Mouse (Mus musculus) embryonic stem cell, embryonic (primary cell): Measurements from ENCODE around the gene C1qtnf7.

Experiments used
- CTCF ChIA-PET, 4 experiments: fragments of 300-600 bp in 2 of 4; fragments of 350-600 bp in 2 of 4; sonication (Branson Sonifier 250); formaldehyde crosslinking; loops; one replicate each; lab custom pipeline; 2022; ENCODE audit warnings: inconsistent platforms in 2 of 4; lab: Charles Lee
- POLR2A ChIA-PET, 4 experiments: fragments of 300-600 bp in 2 of 4; fragments of 350-600 bp in 2 of 4; sonication (Branson Sonifier 250); formaldehyde crosslinking; loops; one replicate each; lab custom pipeline; 2022; ENCODE audit warnings: antibody characterized with exemption in 4 of 4, inconsistent platforms in 1 of 4; lab: Charles Lee

The C1qtnf7 gene

DNA sequence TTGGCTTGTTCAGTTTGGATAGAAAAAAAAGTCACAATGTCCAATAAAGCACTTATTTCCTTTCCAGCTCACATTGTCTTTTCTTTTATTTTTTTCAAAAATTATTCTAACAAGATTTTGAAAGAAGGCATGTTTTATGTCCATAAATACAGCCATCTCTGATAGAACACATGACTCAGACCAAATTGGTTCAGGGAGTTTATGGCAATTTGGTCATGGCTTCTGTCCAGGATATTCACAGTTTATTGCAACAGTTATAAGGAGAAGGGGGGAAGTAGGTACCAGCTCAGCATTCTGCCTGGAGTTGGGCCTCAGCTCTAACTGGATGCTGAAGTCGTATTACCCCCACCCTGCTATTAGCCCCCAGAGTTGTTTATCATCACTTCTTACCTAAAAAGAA lies 15.5 kb downstream of the C1qtnf7 start:
- POLR2A ChIA-PET = no interaction called here
- CTCF ChIA-PET = no interaction called here

DNA sequence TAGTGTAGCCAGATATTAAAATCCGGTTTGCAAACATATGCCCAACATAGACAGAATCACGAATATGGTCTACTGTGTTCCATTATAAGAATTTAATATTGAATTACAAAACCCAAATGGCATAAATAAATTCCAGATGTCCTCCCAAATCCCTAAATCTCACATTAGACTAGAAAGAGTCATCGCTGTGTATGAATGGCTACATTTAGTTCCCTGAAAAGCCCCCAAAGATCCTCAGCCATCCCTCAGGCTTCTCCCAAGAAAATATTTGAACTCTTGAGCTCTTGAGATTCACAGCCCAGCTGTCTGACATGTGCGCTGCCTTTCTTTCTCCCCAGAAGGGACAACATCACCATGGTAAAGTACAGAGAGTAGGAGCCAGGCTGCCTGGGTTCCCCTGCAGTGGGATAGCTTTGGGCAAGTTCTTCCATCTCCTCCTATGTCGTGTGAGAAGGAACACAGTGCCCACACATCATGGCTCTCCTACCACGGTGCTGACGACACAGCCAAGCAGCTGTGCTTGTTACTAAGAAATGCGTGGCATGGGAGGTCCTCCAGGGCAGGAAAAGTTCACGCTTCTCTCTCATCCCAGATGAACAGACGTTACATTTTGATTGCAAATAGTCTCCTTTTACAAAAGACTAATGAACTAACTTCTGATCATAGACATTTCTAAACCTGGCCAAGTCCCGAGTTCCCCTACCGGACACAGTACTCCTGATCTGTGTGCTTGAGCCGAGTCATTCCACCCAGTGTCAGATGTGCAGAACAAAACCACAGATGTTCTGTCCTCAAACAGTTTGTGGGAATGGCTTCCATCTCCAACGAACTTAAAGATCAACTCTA lies 23.2 kb downstream of the C1qtnf7 start:
- ChIA-PET CTCF (no interaction called here), POLR2A (no interaction called here)

DNA sequence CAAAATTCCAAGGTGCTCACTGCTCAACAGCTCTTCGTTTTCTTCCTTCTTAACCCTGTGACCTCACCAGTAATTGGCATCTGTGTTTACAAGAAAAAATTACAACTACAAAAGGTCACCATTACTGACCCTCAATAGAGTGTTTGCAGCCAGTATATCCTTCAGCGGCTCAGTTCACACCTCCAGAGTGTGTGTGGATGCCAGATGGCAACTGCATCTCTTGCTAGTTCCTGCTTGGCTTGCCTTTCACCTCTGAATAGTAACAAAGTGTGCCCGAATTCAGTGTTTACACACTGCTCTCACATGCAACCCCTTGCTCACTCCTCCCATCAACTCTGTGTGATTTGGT lies 23.8 kb downstream of the C1qtnf7 start:
- POLR2A ChIA-PET = no interaction called here
- CTCF ChIA-PET = no interaction called here

DNA sequence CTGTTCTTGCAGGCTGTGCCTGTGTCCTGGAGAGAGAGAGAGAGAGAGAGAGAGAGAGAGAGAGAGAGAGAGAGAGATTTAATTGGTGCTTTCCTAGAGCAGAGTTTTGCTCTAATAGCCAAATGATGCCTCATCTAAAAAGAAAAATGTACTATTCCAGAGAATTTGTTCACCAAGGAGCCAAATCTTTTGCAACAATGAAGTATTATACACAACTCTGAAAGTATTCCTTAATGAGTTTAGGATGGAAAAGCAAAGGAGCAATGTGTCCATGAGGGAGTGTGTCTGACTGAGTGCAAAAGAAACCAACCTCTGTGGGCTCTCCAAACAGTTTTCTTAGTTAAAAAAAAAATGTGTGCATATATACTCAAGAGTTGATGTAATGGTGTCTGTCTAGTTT lies 24.5 kb downstream of the C1qtnf7 start:
- ChIA-PET CTCF (no interaction called here), POLR2A (no interaction called here)

DNA sequence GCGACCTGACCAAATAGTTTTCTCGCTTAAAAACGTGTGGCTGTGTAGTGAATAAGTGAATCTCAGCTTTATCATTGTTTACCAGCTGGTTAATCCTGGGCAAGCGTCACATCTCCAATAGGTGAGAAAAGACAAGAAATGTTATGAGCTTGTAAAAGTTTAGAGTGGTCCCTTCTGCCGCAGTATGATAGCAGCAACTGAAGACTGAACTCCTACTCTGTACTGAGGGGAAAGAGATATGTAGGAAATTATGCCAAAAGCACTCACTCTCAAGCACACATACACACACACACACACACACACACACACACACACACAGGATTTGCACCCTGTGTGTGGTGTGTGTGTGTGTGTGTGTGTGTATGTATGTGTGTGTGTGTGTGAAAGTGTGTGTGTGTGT lies 26.2 kb downstream of the C1qtnf7 start:
- ChIA-PET POLR2A (no interaction called here), CTCF (no interaction called here)

DNA sequence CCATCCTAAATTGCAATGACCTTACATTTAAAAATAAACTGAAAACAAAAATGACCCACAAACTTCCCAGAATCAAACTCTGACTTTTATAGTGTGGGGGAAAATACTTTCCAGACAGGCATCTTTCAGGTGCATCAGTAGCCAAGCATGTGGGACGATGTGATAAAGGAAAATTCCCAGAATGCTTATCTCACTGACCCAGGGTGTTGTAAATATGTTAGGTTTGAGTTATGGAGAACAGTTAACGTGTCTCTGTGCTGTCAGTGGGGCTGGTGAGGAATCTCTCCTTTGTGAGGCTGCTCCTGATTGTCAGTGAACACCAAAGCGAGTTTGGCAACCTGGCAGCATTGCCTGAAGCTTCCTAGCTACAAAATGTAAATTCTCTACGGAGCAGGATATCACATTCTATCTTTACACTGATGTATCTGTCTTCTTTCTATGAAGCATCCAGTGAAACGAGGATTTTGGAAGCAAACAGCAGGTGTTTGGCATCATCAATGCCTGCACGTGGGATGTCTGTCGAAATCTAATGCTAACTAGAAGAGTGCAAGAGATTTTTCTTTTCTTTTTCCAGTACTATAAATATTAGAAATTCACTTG lies 27.0 kb downstream of the C1qtnf7 start:
- ChIA-PET POLR2A (no interaction called here), CTCF (no interaction called here)

DNA sequence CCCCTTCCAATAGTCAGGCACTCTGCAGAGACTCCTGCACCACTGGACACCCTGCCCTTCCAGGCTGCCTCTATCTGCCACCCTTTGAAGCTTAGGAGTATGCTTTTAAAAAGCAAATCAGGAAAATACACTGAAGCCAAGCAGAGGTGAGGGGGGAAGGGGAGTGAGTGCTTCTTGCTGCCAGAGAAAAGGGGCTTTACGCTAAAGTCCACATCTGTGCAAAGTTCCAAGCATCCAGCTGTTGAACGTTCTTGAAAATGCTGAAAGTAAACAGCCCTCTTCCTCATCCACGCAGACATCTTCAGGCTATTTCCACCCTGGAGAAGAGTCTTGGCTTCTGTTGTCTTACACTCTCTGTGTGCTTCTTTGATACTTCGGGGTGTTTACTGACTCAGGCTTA lies 34.6 kb downstream of the C1qtnf7 start:
- POLR2A ChIA-PET = interaction anchor here in 1 of 4 experiments (0.8 kb wide), 1 partner anchor 18 kb away, joined by 5 read pairs; no protein-coding TSS in a partner anchor
- CTCF ChIA-PET = no interaction called here

DNA sequence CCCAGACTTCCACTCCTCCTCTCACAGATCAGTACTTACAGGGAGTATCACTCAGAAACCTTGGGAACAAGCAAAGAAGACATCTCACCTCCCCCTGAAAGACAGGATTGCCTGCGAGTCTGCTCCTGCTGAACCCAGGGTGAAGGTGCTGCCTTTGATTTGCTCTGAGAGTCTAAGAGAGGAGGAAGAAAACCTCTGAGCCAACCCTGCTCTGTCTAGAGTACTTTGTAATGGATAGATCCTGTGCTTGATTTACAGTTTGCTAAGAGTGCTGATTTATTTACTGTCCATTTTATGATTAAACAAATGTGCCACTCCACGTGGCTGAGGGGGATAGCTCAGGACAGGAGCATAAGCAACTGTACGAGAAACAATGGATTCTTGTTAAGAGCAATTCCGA lies 35.1 kb downstream of the C1qtnf7 start:
- CTCF ChIA-PET = no interaction called here
- POLR2A ChIA-PET = interaction anchor here in 1 of 4 experiments (0.6 kb wide), 1 partner anchor 526 kb away, joined by 4 read pairs; no protein-coding TSS in a partner anchor

DNA sequence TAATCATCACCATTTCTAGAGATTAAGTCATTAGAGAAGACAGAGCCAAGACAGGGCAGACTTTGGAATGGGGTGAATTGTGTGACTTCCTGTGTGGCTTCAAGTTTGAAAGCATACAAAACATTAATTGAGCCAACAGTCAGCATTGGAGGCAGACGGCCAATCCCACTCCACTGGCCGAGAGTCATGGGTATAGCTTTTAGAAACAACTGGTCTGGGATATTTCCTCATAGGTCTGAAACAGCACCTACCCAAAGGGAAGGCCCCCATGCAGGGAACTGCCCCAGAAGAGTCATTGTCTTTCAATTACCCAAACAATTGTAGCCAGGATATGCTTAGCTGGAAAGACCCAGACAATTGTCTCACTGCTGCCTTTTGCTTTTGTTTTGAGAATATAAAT lies 39.5 kb downstream of the C1qtnf7 start:
- ChIA-PET CTCF (interaction anchor here in 1 of 4 experiments (0.6 kb wide), 1 partner anchor 194 kb away, joined by 3 read pairs; no protein-coding TSS in a partner anchor), POLR2A (no interaction called here)

DNA sequence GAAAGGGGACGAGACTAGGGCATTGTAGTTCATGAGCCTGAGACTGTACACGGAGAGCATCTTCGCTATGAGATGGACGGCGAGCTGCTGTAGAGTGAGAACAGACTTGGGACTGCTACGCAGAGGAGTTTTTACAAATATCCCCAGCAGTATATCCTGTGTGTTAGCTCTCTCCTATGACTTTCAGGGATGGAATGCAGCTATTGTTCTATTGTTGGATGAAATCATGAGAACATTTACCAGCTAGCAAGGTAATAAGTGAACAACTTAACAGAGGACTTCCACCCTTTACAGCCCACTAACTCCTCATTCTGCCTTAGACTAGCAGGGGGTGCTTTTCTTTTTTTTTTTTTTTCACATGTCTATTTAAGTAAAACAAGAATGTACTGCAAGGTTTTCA lies 40.1 kb downstream of the C1qtnf7 start:
- ChIA-PET CTCF (interaction anchor here in 1 of 4 experiments (0.6 kb wide), 1 partner anchor 194 kb away, joined by 3 read pairs; no protein-coding TSS in a partner anchor), POLR2A (no interaction called here)

DNA sequence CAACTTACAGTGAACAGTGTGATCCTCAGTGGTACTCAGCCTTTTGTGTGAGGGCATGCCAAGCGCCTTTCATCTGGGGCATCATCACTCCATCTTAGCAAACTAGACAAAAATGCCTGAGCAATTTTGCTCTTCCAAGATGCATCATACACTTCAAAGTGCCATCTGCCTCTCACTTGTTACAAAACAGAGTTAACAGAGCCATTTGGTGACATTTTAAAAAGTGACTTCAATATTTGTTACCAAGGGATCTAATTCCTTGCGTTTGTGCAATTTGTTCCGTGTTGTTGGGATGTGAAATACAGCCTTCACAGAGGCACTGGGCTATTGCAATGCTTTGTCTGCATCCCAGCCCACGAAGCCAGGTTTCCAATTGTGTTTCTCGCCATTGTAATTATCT lies 42.1 kb downstream of the C1qtnf7 start:
- CTCF ChIA-PET = no interaction called here
- POLR2A ChIA-PET = no interaction called here

DNA sequence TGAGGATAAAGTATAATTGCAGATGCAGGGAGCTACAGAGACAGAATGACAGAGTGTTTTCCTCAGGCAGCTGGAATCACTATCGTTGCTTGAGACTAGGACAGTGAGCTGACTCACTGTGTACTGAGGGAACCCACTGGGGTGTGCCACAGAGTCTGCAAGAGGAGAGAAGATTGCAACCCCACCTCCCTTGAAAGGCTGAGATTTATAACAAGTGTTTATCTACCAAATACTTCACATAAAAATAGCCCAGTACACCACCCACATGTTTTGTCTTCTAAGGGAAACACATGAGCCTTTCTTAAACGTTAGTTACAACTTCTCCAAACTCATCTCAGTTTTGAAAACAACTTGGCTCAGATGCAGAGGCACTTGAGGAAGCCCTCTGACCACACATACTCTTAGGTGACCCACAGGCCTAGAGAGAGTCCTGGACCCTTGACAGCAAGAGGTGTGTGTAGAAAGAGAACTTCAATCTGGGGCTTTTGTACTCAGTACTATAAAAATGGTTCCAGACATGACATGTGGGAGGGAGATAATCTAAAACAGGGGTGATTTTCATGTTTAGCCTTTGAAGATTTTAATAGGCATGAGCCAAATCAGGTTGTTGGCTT lies 46.4 kb downstream of the C1qtnf7 start:
- POLR2A ChIA-PET = no interaction called here

DNA sequence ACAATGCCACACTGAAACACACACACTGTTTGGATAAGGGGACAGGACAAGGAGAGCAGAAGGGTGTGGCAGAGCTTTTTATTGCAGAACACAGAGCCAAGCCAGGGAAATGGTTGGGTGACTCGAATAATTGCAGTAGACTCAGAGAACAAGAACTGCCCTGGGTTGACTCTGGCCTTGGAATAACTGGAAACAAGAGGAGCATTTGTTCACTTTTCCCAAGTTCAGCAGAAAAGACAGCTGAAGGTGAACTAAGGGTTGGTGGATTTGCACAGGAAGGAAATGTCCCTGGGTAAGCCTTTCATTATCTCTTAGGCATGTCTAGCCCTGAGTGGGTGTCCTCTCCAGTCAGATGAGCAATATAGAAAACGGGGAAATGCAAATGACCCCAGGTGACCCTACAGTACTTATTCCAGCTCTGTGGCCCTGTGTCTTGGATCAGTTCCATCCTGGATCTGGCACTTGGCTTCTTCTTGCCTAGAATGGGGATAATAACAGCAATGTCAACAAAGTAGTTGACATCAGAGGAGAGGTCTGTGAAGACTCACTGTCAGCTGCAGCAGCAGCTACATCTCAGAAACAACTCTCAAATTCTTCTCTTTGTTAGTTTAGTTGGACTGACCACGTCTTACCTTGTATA lies 54.5 kb downstream of the C1qtnf7 start:
- CTCF ChIA-PET = no interaction called here
- POLR2A ChIA-PET = no interaction called here

More for the DNA sequence above, 46.4 kb downstream of the C1qtnf7 start:
- CTCF ChIA-PET = no interaction called here

DNA sequence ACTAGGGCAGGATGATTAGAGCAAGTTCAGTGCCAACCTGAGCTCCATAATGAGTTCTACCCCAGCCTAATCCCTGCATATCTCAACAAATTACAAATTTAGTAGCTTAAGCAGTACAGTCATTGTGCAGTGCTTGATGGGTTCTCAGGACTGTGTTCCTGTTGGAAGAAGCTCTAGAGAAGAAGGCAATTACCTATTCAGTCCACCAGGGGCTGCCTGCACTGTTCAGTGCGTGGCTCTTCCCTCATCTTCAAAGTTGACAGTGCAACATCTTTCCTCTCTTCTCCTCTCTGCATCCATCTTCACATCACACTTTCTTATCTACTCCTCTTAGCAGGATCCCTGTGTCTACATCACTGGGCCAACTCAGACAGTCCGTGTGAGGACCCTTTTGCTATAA lies 67.5 kb downstream of the C1qtnf7 start:
- CTCF ChIA-PET = interaction anchor here in 3 of 4 experiments (0.5 to 1.6 kb wide), 6 partner anchors 9 to 1250 kb away, joined by 3 to 5 read pairs (median 4); no protein-coding TSS in a partner anchor
- POLR2A ChIA-PET = no interaction called here

DNA sequence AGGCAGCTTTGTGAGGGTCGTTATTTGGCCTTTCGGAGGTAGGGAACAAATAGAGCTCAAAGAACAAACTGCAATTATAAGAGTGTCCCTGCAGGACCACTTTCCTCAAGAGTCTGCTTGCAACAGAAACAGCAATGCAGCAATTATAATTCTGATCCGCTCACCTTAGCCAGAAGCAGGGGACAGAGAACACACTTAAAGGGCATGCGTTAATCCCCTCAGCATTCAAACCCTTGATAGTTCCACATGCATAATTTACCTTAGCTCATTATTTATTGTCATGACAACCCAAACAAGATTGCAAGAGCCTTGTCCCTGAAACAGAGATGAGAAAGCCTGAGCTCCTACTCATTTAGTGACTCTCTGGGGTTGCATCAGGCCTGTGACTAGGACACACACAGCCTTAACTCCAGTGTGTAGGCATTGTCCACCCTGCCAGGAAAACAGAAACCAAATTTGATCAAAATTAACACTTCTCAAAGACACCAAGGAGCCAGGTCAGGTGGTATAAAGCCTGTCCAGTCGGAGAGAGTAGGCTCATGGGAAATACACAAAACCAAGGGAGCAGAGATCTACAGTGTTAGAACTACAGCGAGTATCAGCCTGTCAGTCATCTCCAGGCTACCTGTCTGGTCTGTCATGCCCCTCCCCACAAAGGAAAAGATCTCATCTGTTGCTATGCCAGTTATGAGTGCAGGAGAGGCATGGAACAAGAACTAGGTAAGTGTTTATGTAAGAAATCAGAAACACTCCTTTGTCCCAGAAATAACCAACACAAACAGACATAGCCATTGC lies 68.2 kb downstream of the C1qtnf7 start:
- CTCF ChIA-PET = interaction anchor here in 3 of 4 experiments (0.5 to 1.6 kb wide), 5 partner anchors 8 to 1251 kb away, joined by 3 to 4 read pairs (median 4); no protein-coding TSS in a partner anchor
- POLR2A ChIA-PET = interaction anchor here in 1 of 4 experiments (0.7 kb wide), 1 partner anchor 165 kb away, joined by 3 read pairs; no protein-coding TSS in a partner anchor

DNA sequence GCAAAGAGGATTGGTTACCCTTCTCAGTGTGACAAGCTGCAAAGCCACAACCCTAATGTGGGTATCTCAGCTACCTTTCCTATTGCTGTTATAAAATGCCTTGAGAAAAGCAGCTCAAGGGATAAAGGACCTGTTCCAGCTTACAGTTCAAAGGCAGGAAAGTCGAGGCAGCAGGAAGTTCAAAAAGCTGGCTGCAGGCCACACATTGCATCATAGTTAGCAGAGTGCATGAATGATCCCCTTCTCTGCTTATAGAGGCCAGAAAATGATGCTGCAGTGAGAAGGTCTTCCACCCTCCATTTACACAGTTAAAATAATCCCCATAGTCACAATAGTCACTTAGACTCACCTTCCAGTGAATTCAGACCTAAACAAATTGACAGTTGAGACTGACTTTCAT lies 69.1 kb downstream of the C1qtnf7 start:
- CTCF ChIA-PET = interaction anchor here in 1 of 4 experiments (0.6 kb wide), 1 partner anchor 12 kb away, joined by 4 read pairs; no protein-coding TSS in a partner anchor

DNA sequence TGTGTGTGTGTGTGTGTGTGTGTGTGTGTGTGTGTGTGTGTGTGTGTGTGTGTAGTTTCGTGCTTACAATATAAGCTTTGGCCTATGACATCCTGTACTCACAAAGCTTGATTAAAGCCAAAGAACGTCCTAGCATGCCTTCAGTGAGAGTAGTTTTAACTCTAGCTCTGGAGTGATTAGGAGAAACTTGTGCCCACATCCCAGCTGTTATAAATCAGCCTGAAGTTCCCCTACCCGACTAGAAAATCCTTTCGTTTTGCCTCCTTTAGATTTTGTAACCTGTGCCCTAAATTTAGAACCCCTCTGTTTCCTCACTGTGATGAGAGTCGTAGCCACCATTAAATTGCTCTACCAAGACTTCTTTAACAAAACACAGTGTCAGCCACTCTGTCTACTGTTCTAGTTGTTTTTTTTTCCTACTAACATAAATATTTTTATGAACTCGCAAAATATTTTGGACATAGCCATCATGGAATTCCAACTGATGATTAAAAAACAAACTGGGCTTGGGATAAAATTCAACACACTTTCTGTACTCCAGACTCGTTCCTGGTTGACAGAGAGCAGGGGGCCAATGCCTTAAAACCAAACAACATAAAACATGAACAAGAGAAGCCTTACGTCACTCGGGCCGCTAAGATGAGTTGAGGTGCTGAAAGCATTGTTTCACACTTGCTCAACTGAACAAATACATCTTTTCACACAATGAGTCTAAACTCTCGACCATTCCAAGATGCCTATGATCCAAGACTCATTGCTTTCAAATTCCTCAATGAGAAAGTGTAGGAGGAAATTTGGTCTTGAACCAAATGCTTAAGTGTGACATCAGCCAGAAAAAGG lies 70.3 kb downstream of the C1qtnf7 start:
- CTCF ChIA-PET = no interaction called here
- POLR2A ChIA-PET = no interaction called here

More for the DNA sequence above, 69.1 kb downstream of the C1qtnf7 start:
- POLR2A ChIA-PET = interaction anchor here in 1 of 4 experiments (0.7 kb wide), 2 partner anchors 47 to 164 kb away, joined by 3 read pairs; no protein-coding TSS in a partner anchor
